ENCODE assay signal across 8 mouse cellular contexts in genomic region chr10:116207987-116208726, GRCm38 (mm10).
DNase-seq lines count a peak whose midpoint lies in the region; ATAC-seq lines count a peak whose summit lies in the region.

No protein-coding gene starts in this region.

- no peak overlapping the region for H3K4me3 ChIP-seq in heart, embryonic 14.5 days (ENCODE audit: control insufficient read depth in 1 of 2, insufficient read depth in 1 of 2, low read depth in 1 of 2, low read length in 2 of 2)

- H3K9me3 ChIP-seq in heart, embryonic 14.5 days (ENCODE audit: control insufficient read depth, low read length), result no peaks in the 10 kb centered on the region

- peak overlapping the region; percentile 29 to 69; a peak in 2 of 4 replicates for H3K27ac ChIP-seq in heart, embryonic 14.5 days (replicated peaks in 1 of 2; ENCODE audit: control insufficient read depth in 1 of 2, insufficient read depth in 1 of 2, low read depth in 2 of 2, low read length in 2 of 2)

- no peak overlapping the region for H3K9ac ChIP-seq in heart, embryonic 14.5 days (ENCODE audit: low read length)

- H3K4me2 ChIP-seq in heart, embryonic 14.5 days (ENCODE audit: low read length), result peak overlapping the region; percentile 58

- ATAC-seq in heart, embryonic 14.5 days (ENCODE audit: insufficient number of reproducible peaks, insufficient read depth, low FRiP score, low read depth), result no peak

- no peaks in the 10 kb centered on the region for H3K36me3 ChIP-seq in heart, embryonic 14.5 days (ENCODE audit: control insufficient read depth, insufficient read depth, low read length)
- H3K36me3 ChIP-seq in splenic B cell, adult 2 months (ENCODE audit: control insufficient read depth, insufficient read depth, low read length, poor library complexity, severe bottlenecking), result no peaks in the 10 kb centered on the region

- H3K27me3 ChIP-seq in heart, embryonic 14.5 days (ENCODE audit: control insufficient read depth, insufficient read depth, low read length), result no peaks in the 10 kb centered on the region
- H3K27me3 ChIP-seq in splenic B cell, adult 2 months (ENCODE audit: control insufficient read depth, insufficient read depth, low read length, poor library complexity, severe bottlenecking), result no peaks in the 10 kb centered on the region; the same call in 1 of the 2 replicates

- DNase-seq in cerebellum, adult 18-20 months, result peak; percentile 26 to 62
- no peak for DNase-seq in cerebellum, adult 11 months
- DNase-seq in NIH3T3 (ENCODE audit: low read depth), result peak; percentile 88
- DNase-seq in embryo, embryonic 10.5 days (ENCODE audit: low spot score), result peak; percentile 80
- peak; percentile 22 to 70 for DNase-seq in layer of hippocampus, adult 18-20 months (ENCODE audit: low spot score in 2 of 2)
- DNase-seq in lung, postnatal 14 days, result peak; percentile 45
- peak; percentile 51 for DNase-seq in splenic B cell, adult 2 months (ENCODE audit: low read depth, low spot score)

- H3K4me1 ChIP-seq in heart, embryonic 14.5 days (ENCODE audit: control insufficient read depth in 2 of 2, insufficient read depth in 2 of 2, low read length in 2 of 2), result peaks cover 4 to 6% of the 10 kb centered on the region in 2 experiments; a peak in 3 of 4 replicates

- WGBS in heart, embryonic 14.5 days, result 10% methylated on average over 9 of the region's 9 CpGs
